Mouse (Mus musculus): ENCODE data around the gene Slc43a3.

The Slc43a3 gene

GRCm38 (mm10) chr2:84980188-84980587 is 43.8 kb downstream of the Slc43a3 start, which contains the start of gene Prg2:
Prg2 (plus strand) TSS chr2:84980461.
- DNase-seq (ENCODE audit: low spot score in 2 of 2): no peak

- no peak for DNase-seq (ENCODE audit: low spot score in 2 of 2)
Observed at GRCm38 (mm10) chr2:84987930-84988329, 51.6 kb downstream of the Slc43a3 start, which contains the start of gene Prg3. Prg3 (plus strand) TSS chr2:84988215.

- no peak for DNase-seq (ENCODE audit: low spot score in 2 of 2)
Observed at GRCm38 (mm10) chr2:84996376-84996775, 60.0 kb downstream of the Slc43a3 start.

- DNase-seq (ENCODE audit: low spot score in 2 of 2): no peak
Observed at GRCm38 (mm10) chr2:84999486-85000181, 63.3 kb downstream of the Slc43a3 start.

GRCm38 (mm10) chr2:85001497-85001896 is 65.1 kb downstream of the Slc43a3 start:
- no peak for DNase-seq (ENCODE audit: low spot score in 2 of 2)

GRCm38 (mm10) chr2:85002575-85002974 is 66.2 kb downstream of the Slc43a3 start:
- DNase-seq (ENCODE audit: low spot score in 2 of 2): no peak

- no peak for DNase-seq (ENCODE audit: low spot score in 2 of 2)
Observed at GRCm38 (mm10) chr2:85004341-85004740, 68.0 kb downstream of the Slc43a3 start.

GRCm38 (mm10) chr2:85006600-85006999 is 70.2 kb downstream of the Slc43a3 start:
- no peak for DNase-seq (ENCODE audit: low spot score in 2 of 2)

- peak in 1 of 2 experiments; percentile 4 for DNase-seq (ENCODE audit: low spot score in 2 of 2)
Observed at GRCm38 (mm10) chr2:85007729-85008128, 71.3 kb downstream of the Slc43a3 start.
